Mouse (Mus musculus) 3T3-L1 (cell line): ENCODE data around the gene Erc2.

Experiments used
- DNase-seq: peaks from one replicate; pipeline ENCODE4 v3.0.0-alpha.2; 2015; ENCODE audit warnings: low read depth, low spot score

Erc2 gene

GRCm38 (mm10) chr14:27778503-27778902 is 156.3 kb downstream of the Erc2 start:
- DNase-seq, result no peak

GRCm38 (mm10) chr14:27778982-27779701 is 156.9 kb downstream of the Erc2 start:
- no peak for DNase-seq

- DNase-seq, result peak; percentile 68
These were observed 159.0 kb downstream of the Erc2 start for GRCm38 (mm10) chr14:27781221-27781620.

- DNase-seq, result no peak
These were observed 162.6 kb downstream of the Erc2 start for GRCm38 (mm10) chr14:27784826-27785225.

DNA sequence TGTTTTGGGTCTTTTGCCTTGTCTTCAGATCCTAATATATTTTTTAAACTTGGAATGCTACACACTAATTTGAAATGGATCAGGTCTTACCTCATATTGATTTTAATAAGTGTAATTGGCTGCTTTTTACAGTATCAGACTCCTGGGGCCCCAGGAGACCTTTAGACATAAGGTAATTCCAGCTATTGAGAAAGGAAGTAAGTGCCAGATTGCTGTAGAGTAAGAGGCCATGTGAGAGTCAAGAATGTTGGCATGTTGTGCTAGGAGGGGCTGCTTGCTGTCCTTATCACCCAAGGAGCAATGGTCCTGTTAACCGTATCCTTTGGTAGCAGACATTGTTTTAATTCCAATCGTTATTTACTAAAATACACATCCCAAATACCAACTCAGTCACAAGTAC is 163.3 kb downstream of the Erc2 start:
- no peak for DNase-seq

DNA sequence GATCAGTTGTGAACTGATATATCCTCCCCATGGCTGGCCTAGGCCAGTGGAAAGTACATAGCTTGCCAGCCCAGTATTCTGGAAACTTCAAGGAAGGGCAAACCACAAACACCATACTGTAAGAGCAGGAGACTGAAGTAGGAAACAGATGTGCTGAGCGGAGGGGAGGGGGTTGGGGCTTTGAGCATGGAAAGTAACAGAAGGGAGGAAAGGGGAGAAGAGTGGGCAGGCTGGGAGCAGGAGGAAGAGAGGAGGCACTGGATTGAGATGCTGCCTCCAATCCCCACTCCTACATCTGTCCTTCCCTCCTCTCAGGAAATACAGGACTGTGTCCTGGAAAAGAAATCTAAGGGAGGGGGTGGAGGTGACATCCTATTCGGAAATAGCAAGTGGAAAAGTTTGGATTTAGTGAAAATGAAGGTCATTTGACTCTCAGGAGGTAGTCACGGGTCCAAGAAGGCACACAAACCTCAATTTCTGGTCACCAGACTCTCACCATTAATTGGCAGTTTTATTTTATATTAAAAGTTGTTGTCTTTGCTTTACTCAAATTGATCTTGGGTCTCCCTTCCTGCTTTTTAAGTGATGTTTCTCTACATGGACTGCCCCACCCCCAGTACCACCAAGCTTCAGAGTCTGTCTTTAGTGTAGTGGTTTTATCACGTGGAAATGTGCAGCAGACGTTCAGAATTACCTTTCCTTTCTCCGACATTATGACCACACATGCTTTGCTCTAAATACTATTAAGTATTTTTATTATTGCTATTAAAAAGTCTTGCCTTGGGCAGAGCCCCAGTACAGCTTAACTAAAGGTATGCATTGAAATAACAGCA is 167.1 kb downstream of the Erc2 start:
- DNase-seq, result no peak

DNA sequence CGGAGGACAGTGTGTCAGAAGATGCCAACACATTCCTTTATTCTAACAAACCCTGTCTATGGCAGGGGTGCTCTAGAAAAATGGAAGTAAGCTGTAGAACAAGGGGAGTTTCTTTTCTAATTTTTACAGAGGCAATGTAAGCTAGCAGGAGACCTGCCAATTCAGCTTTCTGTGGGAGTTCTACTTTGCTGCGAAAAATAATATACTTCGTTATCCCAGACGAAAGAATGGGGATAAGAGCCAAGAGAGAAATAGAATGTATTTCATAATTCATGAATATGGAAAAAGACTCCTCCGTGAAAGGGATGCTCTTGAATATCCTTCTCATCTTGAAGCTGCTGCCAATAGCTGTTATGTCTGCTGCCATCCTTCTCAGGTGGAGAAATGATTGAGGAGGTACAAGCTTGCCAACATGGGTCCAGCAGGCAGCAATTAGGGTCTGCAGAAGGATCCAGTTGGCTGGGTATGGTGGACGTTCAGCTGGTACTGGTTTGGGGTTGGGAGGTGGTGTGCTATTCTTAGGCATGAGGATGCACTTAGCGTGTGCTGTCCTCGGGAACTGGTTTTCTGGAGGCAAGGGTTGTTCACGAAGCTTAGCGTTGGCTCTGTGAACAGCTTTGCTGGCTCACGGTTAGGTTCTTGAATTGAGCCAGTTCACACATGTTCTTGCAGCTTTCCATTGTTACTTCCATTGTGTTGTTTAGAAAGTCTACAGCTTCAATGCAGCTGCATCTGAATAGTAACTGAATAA is 176.1 kb downstream of the Erc2 start:
- no peak for DNase-seq

- no peak for DNase-seq
These were observed 178.5 kb downstream of the Erc2 start for GRCm38 (mm10) chr14:27800766-27801165.

GRCm38 (mm10) chr14:27803961-27804360 is 181.7 kb downstream of the Erc2 start:
- DNase-seq, result peak; percentile 62

DNA sequence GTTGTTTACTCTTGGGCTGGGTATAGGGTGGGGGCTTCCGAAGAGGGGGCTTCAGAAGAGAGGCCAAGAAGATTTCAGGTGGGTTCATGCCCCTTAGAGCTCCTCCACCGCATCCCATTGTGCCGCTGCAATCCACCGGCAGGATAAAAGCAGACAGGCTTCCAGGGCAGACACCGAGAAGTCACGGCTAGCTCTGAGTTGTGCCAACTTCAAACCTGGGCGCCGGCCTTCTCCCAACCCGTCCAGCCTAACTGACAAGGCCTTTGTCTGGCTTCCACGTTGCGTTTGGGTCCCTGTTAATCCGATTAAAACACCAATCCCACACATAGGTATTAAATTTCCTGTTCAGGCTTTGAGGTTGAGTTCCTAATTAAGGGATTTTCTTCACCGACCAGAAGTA is 182.8 kb downstream of the Erc2 start:
- no peak for DNase-seq

- DNase-seq, result peak; percentile 85
These were observed 185.9 kb downstream of the Erc2 start for GRCm38 (mm10) chr14:27808080-27808479.

DNA sequence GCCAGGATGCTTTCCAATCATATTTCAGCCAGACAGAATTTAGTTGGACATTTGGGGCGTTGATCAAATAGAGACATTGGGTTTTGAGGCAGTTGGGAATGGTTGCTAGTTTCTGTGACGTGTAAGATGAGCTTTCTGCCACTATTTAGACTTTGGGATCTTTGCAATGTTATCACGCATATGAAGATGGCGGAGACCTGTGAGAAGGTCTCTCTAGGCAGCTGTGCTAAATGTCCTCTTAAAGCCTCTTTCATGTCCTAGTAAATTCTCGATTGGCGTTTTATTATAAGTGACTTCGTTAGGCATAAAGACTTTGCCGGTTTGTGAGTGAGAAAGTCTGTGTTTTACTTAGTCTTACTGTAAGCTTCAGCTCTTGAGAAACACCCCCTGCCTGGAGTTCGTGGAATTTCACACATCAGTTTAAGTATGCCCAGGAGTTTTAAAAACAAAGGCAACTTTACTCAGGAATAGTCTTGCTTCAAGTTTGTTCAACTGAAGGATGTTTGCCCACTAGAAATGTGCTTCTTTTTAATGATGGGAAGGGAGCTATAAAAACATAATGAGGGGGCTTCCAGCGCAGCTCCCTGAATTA is 186.4 kb downstream of the Erc2 start:
- peak; percentile 36 for DNase-seq

DNA sequence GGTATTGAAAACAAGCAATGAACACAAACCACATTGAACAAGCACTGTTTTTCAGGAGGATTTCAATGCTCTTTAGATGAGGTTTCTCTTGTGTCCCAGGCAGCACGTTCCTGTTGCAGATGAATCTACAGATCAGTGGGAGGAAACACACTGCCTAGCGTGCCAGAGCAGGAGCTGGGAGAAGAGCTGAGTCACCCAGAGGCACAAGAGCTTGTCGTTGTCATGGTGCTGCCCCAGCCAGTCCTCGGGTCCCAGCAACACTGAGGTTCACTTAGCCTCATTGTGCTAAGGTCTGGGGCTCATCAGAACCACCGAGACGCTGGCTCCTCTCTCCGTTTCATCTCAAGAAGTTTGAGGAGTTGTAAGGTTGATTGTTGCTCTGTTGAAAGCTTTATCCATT is 188.6 kb downstream of the Erc2 start:
- peak; percentile 69 for DNase-seq

DNA sequence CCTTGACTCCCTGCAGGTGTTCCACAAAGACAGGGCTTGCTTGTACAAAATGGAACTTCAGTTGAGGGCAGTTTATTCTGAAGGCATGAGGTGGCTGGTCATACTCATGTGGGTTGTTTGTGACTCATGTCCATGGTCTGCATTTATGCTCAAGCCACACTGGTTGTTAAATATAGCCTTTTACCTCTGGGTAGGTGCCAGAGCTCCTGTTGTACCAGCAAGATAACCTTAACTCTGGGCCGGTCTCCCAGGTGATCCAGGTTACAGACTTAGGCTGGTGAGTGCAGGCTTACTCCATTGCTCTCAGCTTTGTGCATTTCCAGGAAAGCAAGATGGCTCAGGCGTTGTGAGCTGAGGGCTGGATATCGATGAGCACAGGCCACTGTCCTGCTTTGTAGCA is 189.4 kb downstream of the Erc2 start:
- peak; percentile 41 for DNase-seq

- no peak for DNase-seq
These were observed 193.5 kb downstream of the Erc2 start for GRCm38 (mm10) chr14:27815739-27816138.

- DNase-seq, result no peak
These were observed 196.8 kb downstream of the Erc2 start for GRCm38 (mm10) chr14:27818986-27819385.

DNA sequence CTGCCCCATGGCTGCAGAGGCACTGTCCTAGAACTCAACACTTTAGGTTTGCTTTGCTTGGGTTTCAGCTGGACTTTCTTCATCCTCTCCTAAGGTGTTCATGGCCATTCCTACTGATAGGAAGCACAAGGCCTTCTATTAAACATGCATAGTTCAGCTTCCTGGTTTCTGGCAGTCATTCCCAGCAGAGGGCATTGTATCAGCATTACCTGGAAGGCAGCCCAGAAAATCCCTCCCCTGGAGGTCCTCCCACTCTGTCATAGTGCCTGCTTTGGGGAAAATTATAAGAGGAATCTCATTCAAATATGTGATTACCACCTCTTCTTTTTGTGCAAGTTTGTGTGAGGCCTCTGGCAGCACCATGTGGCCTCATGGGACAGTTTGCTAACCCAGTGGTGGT is 199.6 kb downstream of the Erc2 start:
- DNase-seq, result peak; percentile 88

DNA sequence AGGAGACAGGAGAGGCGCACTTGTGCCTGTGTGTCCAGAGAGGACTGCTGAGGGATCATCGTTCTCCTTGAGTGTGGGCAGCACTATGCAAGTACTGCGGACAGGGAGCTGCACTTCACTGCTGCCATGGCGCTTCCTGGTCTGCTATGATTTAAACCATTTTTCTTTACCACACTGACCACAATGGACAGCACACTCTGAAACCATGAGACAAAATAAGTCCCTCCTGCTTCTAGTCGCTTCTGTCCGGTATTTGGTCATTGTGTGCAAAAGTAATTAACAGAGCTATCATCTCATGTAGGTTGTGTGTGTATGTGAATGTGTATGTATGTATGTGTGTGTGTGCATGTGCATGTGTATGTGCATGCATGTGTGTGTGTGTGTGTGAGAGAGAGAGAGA is 200.3 kb downstream of the Erc2 start:
- DNase-seq, result peak; percentile 66

DNA sequence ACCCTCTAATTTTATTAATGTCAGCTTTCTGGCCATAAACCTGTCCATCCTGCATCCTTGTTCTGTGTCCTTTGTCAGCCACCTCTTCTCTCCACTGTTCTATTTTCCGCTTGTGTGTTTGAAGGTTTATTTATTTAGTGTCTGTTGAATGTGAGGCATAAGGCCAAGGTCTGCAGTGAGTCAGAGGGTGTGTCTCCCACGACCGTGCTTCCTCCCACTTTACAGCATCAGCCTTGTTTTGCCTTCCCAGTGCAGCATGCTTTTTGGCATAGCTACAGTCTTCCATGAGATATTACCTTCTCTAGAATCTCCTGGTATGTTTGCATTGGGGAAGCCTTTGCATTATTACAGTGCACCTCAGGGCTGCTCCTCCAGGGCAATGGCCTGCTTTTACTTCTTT is 200.8 kb downstream of the Erc2 start:
- DNase-seq, result peak; percentile 96

GRCm38 (mm10) chr14:27823897-27824296 is 201.7 kb downstream of the Erc2 start:
- peak; percentile 95 for DNase-seq

DNA sequence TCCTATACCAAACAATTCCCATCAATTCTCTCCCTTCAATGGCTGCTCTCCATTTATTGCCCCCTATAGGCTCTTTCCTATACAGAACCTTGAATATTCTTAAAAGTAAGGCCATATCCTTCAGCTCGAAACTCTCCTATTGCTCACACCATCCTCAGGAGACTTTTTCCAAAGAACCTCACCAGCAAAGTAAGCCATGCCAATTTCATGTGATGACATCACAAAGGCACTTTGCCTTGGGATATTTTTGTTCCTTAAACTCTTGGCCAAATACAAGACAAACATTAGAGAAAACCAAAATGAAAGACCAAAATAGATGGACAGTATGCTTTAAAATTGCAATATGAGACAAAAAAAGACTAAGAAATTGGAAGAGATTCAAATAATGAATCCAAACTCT is 204.6 kb downstream of the Erc2 start:
- peak; percentile 56 for DNase-seq

- DNase-seq, result no peak
These were observed 205.9 kb downstream of the Erc2 start for GRCm38 (mm10) chr14:27828089-27828488.
